Mouse (Mus musculus): Measurements from ENCODE around the gene Ctrc. TPM values are rescaled to one million over a fixed set of nuclear protein-coding genes. Genes with fewer than 3 reads are reported as not detected.

The Ctrc gene
- total and polyA plus RNA-seq, 3 experiments, result not detected

- DNase-seq (ENCODE audit: extremely low read depth), result no peak
- no peak overlapping the region for H3K4me3 ChIP-seq (replicated peaks in 1 of 3; ENCODE audit: low read depth in 2 of 3, low read length in 2 of 3, poor library complexity in 1 of 3)
- dilution Hi-C loops (cut with MboI; ENCODE audit: extremely low pct_ligation_motif_present, extremely low pct_unique_long_range_greater_than_20kb, low sequenced_read_pairs) (no loop called here), in situ Hi-C loops (cut with MboI; ENCODE audit: low pct_ligation_motif_present, low pct_unique_long_range_greater_than_20kb, low sequenced_read_pairs) (no loop called here)
- H3K4me1 ChIP-seq (ENCODE audit: control insufficient read depth in 1 of 2, insufficient read depth in 2 of 2), result no peaks in the 10 kb centered on the region
- peaks cover 52 to 80% of the 10 kb centered on the region in 2 experiments for H3K36me3 ChIP-seq (replicated peaks in 1 of 2; ENCODE audit: control insufficient read depth in 1 of 2, insufficient read depth in 1 of 2, low read length in 1 of 2)
- no peak for TF ChIP-seq USF2 (conservative IDR thresholded peaks at IDR 0.05; ENCODE audit: low read depth, low read length)
- no peak for TF ChIP-seq GABPA (IDR thresholded peaks at IDR 0.05; ENCODE audit: insufficient replicate concordance, low read depth, low read length)
- TF ChIP-seq JUN (IDR thresholded peaks at IDR 0.05; ENCODE audit: insufficient read depth, low read depth, low read length), result no peak
- no peak for TF ChIP-seq ETS1 (conservative IDR thresholded peaks at IDR 0.05; ENCODE audit: low read depth, low read length)
- TF ChIP-seq CTCF (conservative IDR thresholded peaks at IDR 0.05 in 1 of 2, IDR thresholded peaks at IDR 0.05 in 1 of 2; ENCODE audit: low read depth in 2 of 2, low read length in 2 of 2), result 0 out of 4 replicates have a peak, but pooled peaks of 1 of the 2 experiments have one; percentile 15
- no peak for TF ChIP-seq ELF1 (IDR thresholded peaks at IDR 0.05; ENCODE audit: low read depth, low read length)
- no peak for TF ChIP-seq MEF2A (IDR thresholded peaks at IDR 0.05; ENCODE audit: borderline replicate concordance, low read depth, low read length)
- no peak for TF ChIP-seq KAT2A (IDR thresholded peaks at IDR 0.05; ENCODE audit: insufficient replicate concordance, low read length)
- no peak overlapping the region for H3K9ac ChIP-seq (ENCODE audit: insufficient read depth, low read depth)
- no peaks in the 10 kb centered on the region for H3K27me3 ChIP-seq (replicated peaks)
- H3K27ac ChIP-seq (ENCODE audit: insufficient read depth, low read depth), result no peak overlapping the region
- no peaks in the 10 kb centered on the region for H3K9me3 ChIP-seq (replicated peaks; ENCODE audit: low read length)
- no peaks in the 10 kb centered on the region for H3K79me2 ChIP-seq (replicated peaks; ENCODE audit: control insufficient read depth, extremely low read depth, insufficient read depth, poor library complexity, severe bottlenecking)
- no peak overlapping the region for H3K4me2 ChIP-seq (ENCODE audit: insufficient read depth, low read depth, poor library complexity, severe bottlenecking)
Observed at GRCm38 (mm10) chr4:141810975-141811374, 35.2 kb downstream of the Ctrc start.

- Histone ChIP-seq H3K4me1 (ENCODE audit: control insufficient read depth in 1 of 2, insufficient read depth in 2 of 2) (peaks cover 0 to 5% of the 10 kb centered on the region in 2 experiments; a peak in 3 of 4 replicates), H3K27me3 (replicated peaks) (no peaks in the 10 kb centered on the region), H3K9me3 (replicated peaks; ENCODE audit: low read length) (no peaks in the 10 kb centered on the region), H3K4me2 (ENCODE audit: insufficient read depth, low read depth, poor library complexity, severe bottlenecking) (no peak overlapping the region), H3K4me3 (replicated peaks in 1 of 3; ENCODE audit: low read depth in 2 of 3, low read length in 2 of 3, poor library complexity in 1 of 3) (no peak overlapping the region), H3K36me3 (replicated peaks in 1 of 2; ENCODE audit: control insufficient read depth in 1 of 2, insufficient read depth in 1 of 2, low read length in 1 of 2) (peaks cover 58 to 83% of the 10 kb centered on the region in 2 experiments), H3K9ac (ENCODE audit: insufficient read depth, low read depth) (no peak overlapping the region), H3K79me2 (replicated peaks; ENCODE audit: control insufficient read depth, extremely low read depth, insufficient read depth, poor library complexity, severe bottlenecking) (no peaks in the 10 kb centered on the region), H3K27ac (ENCODE audit: insufficient read depth, low read depth) (no peak overlapping the region)
- TF ChIP-seq MEF2A (IDR thresholded peaks at IDR 0.05; ENCODE audit: borderline replicate concordance, low read depth, low read length) (no peak), RAD21 (IDR thresholded peaks at IDR 0.05; ENCODE audit: low read depth, low read length) (peak; percentile 89), CTCF (conservative IDR thresholded peaks at IDR 0.05 in 1 of 2, IDR thresholded peaks at IDR 0.05 in 1 of 2; ENCODE audit: low read depth in 2 of 2, low read length in 2 of 2) (peak; percentile 62 to 90), ELF1 (IDR thresholded peaks at IDR 0.05; ENCODE audit: low read depth, low read length) (peak; percentile 86), ETS1 (conservative IDR thresholded peaks at IDR 0.05; ENCODE audit: low read depth, low read length) (no peak), MYC (IDR thresholded peaks at IDR 0.05; ENCODE audit: low read depth, low read length) (no peak), TBP (conservative IDR thresholded peaks at IDR 0.05; ENCODE audit: low read depth, low read length) (no peak), SMC3 (IDR thresholded peaks at IDR 0.05; ENCODE audit: low read depth, low read length) (peak; percentile 84)
- DNase-seq (ENCODE audit: extremely low read depth), result peak; percentile 73
- dilution Hi-C loops (cut with MboI; ENCODE audit: extremely low pct_ligation_motif_present, extremely low pct_unique_long_range_greater_than_20kb, low sequenced_read_pairs), result no loop called here
- in situ Hi-C loops (cut with MboI; ENCODE audit: low pct_ligation_motif_present, low pct_unique_long_range_greater_than_20kb, low sequenced_read_pairs), result loop anchor here (5.0 kb wide), 1 partner anchor 37 kb away; the partner anchor contains the start of gene Ctrc
Observed at GRCm38 (mm10) chr4:141809850-141810464, 36.2 kb downstream of the Ctrc start.
